Mouse (Mus musculus) ES-Bruce4 (cell line): ENCODE measurements around the gene Fanci. TPM values are rescaled to one million over a fixed set of nuclear protein-coding genes. Genes with fewer than 3 reads are reported as not detected.
A peak's percentile ranks its signal among the peaks of the same experiment; 100 is the strongest.

Source experiments
- H3K27ac ChIP-seq: 2 replicates; pipeline ENCODE4 v1.5.1; 2012; ENCODE audit warnings: low read length, inconsistent platforms; ENCODE audit not compliant: insufficient read depth
- H3K27me3 ChIP-seq: 2 replicates; pipeline ENCODE4 v1.6.1; 2012; ENCODE audit warnings: mild to moderate bottlenecking, low read length, inconsistent platforms; ENCODE audit not compliant: control insufficient read depth, poor library complexity, insufficient read depth, severe bottlenecking
- H3K36me3 ChIP-seq: 2 replicates; pipeline ENCODE4 v1.6.1; 2012; ENCODE audit warnings: inconsistent platforms, mild to moderate bottlenecking, low read length, moderate library complexity; ENCODE audit not compliant: control insufficient read depth, poor library complexity, insufficient read depth, severe bottlenecking
- H3K4me1 ChIP-seq: one replicate; pipeline ENCODE4 v1.8.1; 2011; ENCODE audit warnings: low read length; ENCODE audit not compliant: control insufficient read depth, insufficient read depth
- H3K4me3 ChIP-seq: 2 replicates; pipeline ENCODE4 v1.5.1; 2011; ENCODE audit warnings: low read depth, mild to moderate bottlenecking, low read length
- H3K9ac ChIP-seq: 2 replicates; pipeline ENCODE4 v1.6.1; 2012; ENCODE audit warnings: low read depth, mild to moderate bottlenecking, inconsistent platforms; ENCODE audit not compliant: poor library complexity, severe bottlenecking
- H3K9me3 ChIP-seq: replicated peaks from 2 replicates; pipeline ENCODE4 v1.6.1; 2012; ENCODE audit warnings: mild to moderate bottlenecking, low read length, inconsistent platforms; ENCODE audit not compliant: control insufficient read depth, poor library complexity, insufficient read depth, severe bottlenecking
- CTCF ChIP-seq: IDR thresholded peaks from one replicate; pipeline ENCODE4 v1.8.1; 2011; ENCODE audit warnings: low read depth, low read length
- EP300 ChIP-seq: IDR thresholded peaks from 2 replicates; pipeline ENCODE4 v1.6.1; 2011; ENCODE audit warnings: low read depth, low read length; ENCODE audit not compliant: insufficient read depth
- POLR2A ChIP-seq: IDR thresholded peaks from one replicate; pipeline ENCODE4 v1.8.1; 2011; ENCODE audit warnings: low read length; ENCODE audit not compliant: insufficient read depth
- polyA plus RNA-seq: library from polyadenylated mRNA; stranded (reverse); fragments of >200 nt; gene quantifications from 2 replicates; pipeline ENCODE4 v1.2.4, GENCODE M21; 2011; ENCODE audit warnings: low read depth; ENCODE audit not compliant: missing spikeins, insufficient read depth, insufficient read length

Gene Fanci
- polyA plus RNA-seq, 1 experiment, result 45.2 TPM

DNA sequence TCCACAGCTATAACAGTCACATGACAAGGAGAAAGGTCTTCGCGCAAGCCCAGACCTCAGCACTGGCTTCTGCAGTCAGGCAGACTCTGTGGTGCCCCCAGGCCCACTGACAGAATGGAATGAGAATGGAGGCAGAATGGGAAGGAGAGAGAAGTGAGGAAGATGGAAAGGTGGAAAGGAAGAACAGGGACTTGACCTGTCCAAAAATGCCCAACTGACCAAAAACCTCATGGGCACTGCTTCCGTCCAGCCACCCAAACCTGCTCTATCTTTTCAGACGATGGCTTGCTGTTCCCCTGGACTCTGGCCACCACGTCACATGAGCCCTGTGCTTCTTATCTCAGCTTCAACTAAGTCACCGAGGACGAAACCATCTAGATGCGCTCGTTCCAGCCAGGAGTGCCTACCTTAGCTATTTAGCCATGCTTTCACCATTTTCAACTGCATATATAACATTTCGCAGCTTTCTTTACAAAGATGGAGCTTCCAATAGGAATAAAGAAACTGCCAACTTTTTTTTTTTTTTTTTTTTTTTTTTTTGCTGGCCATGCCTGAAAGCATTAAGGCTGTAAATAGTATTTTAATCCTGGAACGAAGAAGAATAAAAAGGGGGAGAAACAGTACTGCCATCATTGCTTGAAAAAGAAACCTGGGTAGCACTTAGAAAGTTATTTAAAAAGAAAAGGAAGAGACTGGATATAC lies 71.8 kb downstream of the Fanci start:
- peaks cover 14% of the 10 kb centered on the region for H3K36me3 ChIP-seq
- no peak overlapping the region for H3K4me3 ChIP-seq
- H3K9me3 ChIP-seq, result no peaks in the 10 kb centered on the region
- no peak overlapping the region for H3K27ac ChIP-seq
- H3K9ac ChIP-seq, result no peak overlapping the region
- H3K27me3 ChIP-seq, result no peaks in the 10 kb centered on the region
- peaks cover 2% of the 10 kb centered on the region for H3K4me1 ChIP-seq
- TF ChIP-seq CTCF (no peak), POLR2A (no peak), EP300 (no peak)

DNA sequence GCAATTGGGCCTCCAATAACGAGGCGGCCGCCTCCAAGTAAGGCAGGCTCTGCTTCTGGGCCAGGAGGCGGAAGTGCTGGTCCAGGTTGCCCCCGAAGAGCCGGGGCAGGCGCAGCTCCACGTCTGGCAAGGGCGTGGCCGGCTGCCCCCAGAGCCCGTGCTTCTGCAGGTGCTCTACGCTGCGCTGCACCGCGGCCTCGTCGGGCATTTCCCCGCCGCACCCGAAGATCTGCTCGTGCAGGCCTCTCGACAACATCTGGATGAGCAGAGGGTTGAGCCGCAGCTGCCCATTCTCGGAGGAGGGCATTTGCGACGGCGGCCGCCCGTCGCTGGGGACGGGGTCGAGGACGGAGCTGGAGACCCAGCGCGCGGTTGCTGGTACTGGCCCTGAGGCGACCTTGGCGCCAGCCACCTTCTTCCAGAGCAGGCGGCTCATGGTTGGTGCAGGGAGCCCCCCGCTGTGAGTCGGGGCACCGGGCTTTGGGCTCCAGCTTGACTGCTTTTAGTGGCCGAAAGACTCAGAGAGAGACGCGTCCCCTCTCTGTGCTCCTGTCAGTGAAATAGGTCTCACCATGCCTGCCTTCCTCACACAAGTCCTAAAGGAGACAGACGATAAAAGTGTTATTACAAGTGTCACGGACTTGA lies 73.2 kb downstream of the Fanci start:
- TF ChIP-seq POLR2A, result no peak
- TF ChIP-seq CTCF, result no peak
- TF ChIP-seq EP300, result no peak
- Histone ChIP-seq H3K36me3 (peaks cover 8% of the 10 kb centered on the region), H3K27me3 (no peaks in the 10 kb centered on the region), H3K27ac (no peak overlapping the region), H3K9ac (peak overlapping the region; percentile 91), H3K4me3 (peak overlapping the region; percentile 91), H3K4me1 (peaks cover 2% of the 10 kb centered on the region), H3K9me3 (no peaks in the 10 kb centered on the region)

DNA sequence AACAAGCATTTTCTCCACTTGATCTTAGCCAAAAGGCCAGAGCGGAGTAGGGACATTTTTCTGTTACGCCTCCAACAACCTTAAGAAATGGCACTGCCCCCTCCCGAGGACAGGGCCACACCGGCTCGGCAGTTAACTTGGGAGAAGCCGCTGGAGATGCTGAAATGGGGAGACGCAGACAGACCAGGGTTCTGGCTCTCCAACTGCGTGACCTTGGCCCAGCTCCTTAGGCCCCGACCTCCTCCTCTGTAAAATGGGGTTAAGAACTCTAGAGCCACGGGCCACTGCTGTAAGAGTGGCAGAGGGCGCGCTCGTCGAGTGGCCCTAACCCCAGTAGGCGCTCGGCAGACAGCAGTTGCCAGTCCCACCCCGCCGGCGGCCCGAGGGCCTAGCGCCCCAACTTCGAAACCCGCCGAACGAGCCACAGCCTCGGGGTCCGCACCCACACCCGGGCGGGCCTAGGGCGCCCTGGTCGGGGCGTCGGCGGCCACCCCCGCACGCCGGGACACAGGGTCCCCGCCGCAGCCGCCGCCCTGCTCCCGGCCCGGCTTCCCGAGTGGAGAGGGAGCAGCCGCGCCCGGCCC lies 73.8 kb downstream of the Fanci start:
- peaks cover 8% of the 10 kb centered on the region for H3K36me3 ChIP-seq
- no peak for TF ChIP-seq CTCF
- no peak for TF ChIP-seq POLR2A
- no peak for TF ChIP-seq EP300
- H3K9me3 ChIP-seq, result no peaks in the 10 kb centered on the region
- peak overlapping the region; percentile 91 for H3K9ac ChIP-seq
- no peaks in the 10 kb centered on the region for H3K27me3 ChIP-seq
- H3K27ac ChIP-seq, result no peak overlapping the region
- H3K4me3 ChIP-seq, result peak overlapping the region; percentile 91
- peaks cover 2% of the 10 kb centered on the region for H3K4me1 ChIP-seq

DNA sequence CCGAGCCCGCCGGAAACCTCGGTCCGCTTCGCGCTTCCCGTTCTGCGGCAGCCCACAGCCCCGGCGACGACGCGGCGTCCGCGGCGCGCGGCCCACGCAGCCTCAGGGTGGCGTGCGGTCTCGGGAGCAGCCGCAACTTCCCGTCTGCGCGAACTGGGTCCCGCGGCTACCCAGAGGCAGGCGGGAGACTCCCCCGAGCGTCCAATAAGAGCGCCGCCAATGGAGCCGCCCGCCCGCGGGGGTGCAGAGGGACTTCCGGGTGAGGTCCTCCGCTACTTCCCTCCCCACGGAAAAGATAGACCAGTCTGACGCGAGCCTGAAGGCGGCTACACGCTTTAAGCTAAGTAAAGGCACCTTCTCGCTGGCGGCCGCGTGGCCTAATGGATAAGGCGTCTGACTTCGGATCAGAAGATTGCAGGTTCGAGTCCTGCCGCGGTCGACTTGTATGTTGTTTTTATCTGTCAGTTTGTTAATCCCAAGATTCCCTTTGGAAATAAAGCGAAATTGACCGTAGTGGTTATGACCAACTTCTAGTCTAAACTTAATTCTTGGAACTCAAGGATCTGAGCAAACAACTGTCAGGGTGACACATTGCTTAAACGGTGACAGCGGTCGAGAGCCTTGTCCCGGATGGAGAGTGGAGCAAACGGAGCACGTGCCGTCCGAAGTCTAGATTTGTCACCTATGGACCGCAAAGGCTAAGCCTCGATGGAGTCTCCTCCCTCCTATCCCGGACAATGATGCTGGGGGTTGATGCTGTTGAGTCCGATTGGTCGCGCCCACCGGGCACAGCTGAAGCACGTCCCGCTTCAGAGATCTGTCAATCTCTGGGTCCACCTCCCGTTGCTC lies 74.5 kb downstream of the Fanci start, which contains the start of gene Polg:
TSS of gene Polg (minus strand) at position 310 of the 849 bp plus-strand sequence.
- Histone ChIP-seq H3K4me1 (peaks cover 2% of the 10 kb centered on the region), H3K9me3 (no peaks in the 10 kb centered on the region), H3K9ac (peak within 1 kb of the TSS; percentile 91), H3K36me3 (peaks cover 3% of the 10 kb centered on the region), H3K27ac (no peak within 1 kb of the TSS), H3K27me3 (no peaks in the 10 kb centered on the region), H3K4me3 (peak within 1 kb of the TSS; percentile 91)
- TF ChIP-seq POLR2A, result no peak
- TF ChIP-seq EP300, result no peak
- TF ChIP-seq CTCF, result no peak

DNA sequence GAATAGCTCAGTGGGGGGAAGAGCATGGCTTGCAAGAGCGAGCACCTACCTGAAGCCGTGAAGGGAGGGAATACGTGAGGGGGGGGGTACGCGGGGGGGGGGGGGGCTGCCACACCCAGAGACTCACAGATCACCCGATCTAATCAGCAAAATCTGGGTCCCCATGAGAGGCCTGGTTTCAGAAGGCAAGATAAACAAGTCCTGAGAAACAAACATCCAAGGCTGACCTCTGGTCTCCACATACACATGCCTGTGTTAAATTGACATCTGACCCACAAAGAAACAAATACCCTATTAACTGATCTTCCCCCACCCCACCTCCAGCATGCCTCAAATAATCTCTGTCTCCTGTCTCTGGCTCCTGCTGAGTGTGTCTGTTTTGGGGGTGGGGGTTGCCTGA lies 76.2 kb downstream of the Fanci start:
- Histone ChIP-seq H3K4me3 (no peak overlapping the region), H3K36me3 (no peaks in the 10 kb centered on the region), H3K9me3 (no peaks in the 10 kb centered on the region), H3K9ac (no peak overlapping the region), H3K27ac (no peak overlapping the region), H3K4me1 (peaks cover 2% of the 10 kb centered on the region), H3K27me3 (no peaks in the 10 kb centered on the region)
- TF ChIP-seq CTCF, result no peak
- no peak for TF ChIP-seq EP300
- TF ChIP-seq POLR2A, result no peak
